Mouse (Mus musculus): Measurements from ENCODE around the gene Stab2. TPM values are rescaled to one million over a fixed set of nuclear protein-coding genes. Genes with fewer than 3 reads are reported as not detected.

The Stab2 gene
- polyA plus RNA-seq, 1 experiment from 2014 or later: 0.26 TPM

GRCm38 (mm10) chr10:87037062-87037461 lies 29.2 kb upstream of the Stab2 start:
- Histone ChIP-seq H3K4me1 (replicated peaks; ENCODE audit: control insufficient read depth, insufficient read depth, low read length) (peaks cover 6% of the 10 kb centered on the region), H3K4me3 (ENCODE audit: low read depth, low read length) (no peak overlapping the region), H3K4me2 (replicated peaks; ENCODE audit: low read depth, low read length) (no peak overlapping the region), H3K27me3 (ENCODE audit: control insufficient read depth, insufficient read depth, low read length) (no peaks in the 10 kb centered on the region), H3K9me3 (ENCODE audit: control insufficient read depth, low read length) (no peaks in the 10 kb centered on the region), H3K9ac (ENCODE audit: low read depth, low read length) (no peak overlapping the region), H3K36me3 (ENCODE audit: control insufficient read depth, insufficient read depth, low read length) (no peaks in the 10 kb centered on the region), H3K27ac (ENCODE audit: low read depth, low read length) (peak overlapping the region; percentile 27; the same call in 1 of the 2 replicates)
- DNase-seq (ENCODE audit: low spot score): no peak
- ATAC-seq (ENCODE audit: low FRiP score): no peak
- WGBS: 28% methylated on average over 5 of the region's 5 CpGs

DNA sequence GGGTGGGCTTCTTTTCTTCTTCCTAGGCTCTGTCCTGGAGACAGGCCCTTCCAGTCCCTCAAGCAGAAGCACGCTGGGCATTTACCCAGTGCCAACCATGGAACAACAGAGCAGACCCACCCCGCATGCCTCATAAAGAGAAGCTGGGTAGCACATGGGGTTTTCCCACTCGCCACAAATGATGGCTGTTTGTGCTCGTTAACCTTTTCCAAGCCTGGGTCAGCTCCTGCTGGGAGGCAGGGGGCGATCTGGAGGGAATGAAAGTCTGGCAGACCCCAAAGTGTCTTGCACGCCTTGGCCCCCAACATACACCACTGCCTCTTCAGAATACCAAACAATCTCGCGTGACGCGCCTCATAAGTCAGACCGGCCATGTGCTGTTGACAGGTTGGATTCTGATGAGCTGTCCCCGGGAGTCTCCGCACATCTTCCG lies 28.5 kb upstream of the Stab2 start:
- no peak overlapping the region for H3K4me3 ChIP-seq (ENCODE audit: low read depth, low read length)

DNA sequence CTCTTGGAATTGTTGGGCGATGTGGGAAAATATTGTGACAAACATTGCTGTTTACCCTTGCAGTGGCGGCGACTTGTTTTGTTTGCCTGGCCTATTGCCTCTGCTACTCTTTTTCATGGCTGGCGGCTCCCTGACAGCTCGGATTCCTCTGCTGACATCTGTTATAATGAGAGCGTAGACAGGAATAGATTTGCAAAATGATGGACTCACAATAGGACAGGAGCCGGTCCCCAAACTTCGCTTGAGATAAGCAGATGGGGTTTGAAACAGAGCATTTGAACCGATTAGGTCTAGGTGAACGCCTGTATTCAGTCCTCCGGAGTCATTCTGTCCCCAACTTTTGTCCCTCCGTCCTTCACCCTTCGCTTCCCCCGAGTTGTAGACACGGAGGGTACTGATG lies 28.0 kb upstream of the Stab2 start:
- Histone ChIP-seq H3K36me3 (ENCODE audit: control insufficient read depth, insufficient read depth, low read length) (no peaks in the 10 kb centered on the region), H3K4me3 (ENCODE audit: low read depth, low read length) (no peak overlapping the region), H3K9ac (ENCODE audit: low read depth, low read length) (no peak overlapping the region), H3K27me3 (ENCODE audit: control insufficient read depth, insufficient read depth, low read length) (no peaks in the 10 kb centered on the region), H3K27ac (ENCODE audit: low read depth, low read length) (peak overlapping the region; percentile 24; the same call in 1 of the 2 replicates), H3K4me1 (replicated peaks; ENCODE audit: control insufficient read depth, insufficient read depth, low read length) (peaks cover 6% of the 10 kb centered on the region), H3K4me2 (replicated peaks; ENCODE audit: low read depth, low read length) (no peak overlapping the region), H3K9me3 (ENCODE audit: control insufficient read depth, low read length) (no peaks in the 10 kb centered on the region)
- DNase-seq (ENCODE audit: low spot score): peak; percentile 28
- 34% methylated on average over 15 of the region's 15 CpGs for WGBS
- ATAC-seq (ENCODE audit: low FRiP score): peak; percentile 63; the same call in 1 of the 2 replicates

More for the DNA sequence above, 28.5 kb upstream of the Stab2 start:
- Histone ChIP-seq H3K9me3 (ENCODE audit: control insufficient read depth, low read length) (no peaks in the 10 kb centered on the region), H3K27me3 (ENCODE audit: control insufficient read depth, insufficient read depth, low read length) (no peaks in the 10 kb centered on the region), H3K36me3 (ENCODE audit: control insufficient read depth, insufficient read depth, low read length) (no peaks in the 10 kb centered on the region), H3K4me1 (replicated peaks; ENCODE audit: control insufficient read depth, insufficient read depth, low read length) (peaks cover 6% of the 10 kb centered on the region), H3K9ac (ENCODE audit: low read depth, low read length) (no peak overlapping the region), H3K4me2 (replicated peaks; ENCODE audit: low read depth, low read length) (0 out of 2 replicates have a peak overlapping the region, but pooled peaks have one; percentile 12), H3K27ac (ENCODE audit: low read depth, low read length) (no peak overlapping the region)
- peak; percentile 86 for ATAC-seq (ENCODE audit: low FRiP score)
- 24% methylated on average over 14 of the region's 14 CpGs for WGBS
- peak; percentile 58 for DNase-seq (ENCODE audit: low spot score)

- H3K9me3 ChIP-seq (ENCODE audit: control insufficient read depth, low read length): no peaks in the 10 kb centered on the region
- H3K27me3 ChIP-seq (ENCODE audit: control insufficient read depth, insufficient read depth, low read length): no peaks in the 10 kb centered on the region
- no peak overlapping the region for H3K4me3 ChIP-seq (ENCODE audit: low read depth, low read length)
- ATAC-seq (ENCODE audit: low FRiP score) (no peak), DNase-seq (ENCODE audit: low spot score) (no peak)
- H3K4me1 ChIP-seq (replicated peaks; ENCODE audit: control insufficient read depth, insufficient read depth, low read length): peaks cover 6% of the 10 kb centered on the region
- H3K4me2 ChIP-seq (replicated peaks; ENCODE audit: low read depth, low read length): no peak overlapping the region
- H3K36me3 ChIP-seq (ENCODE audit: control insufficient read depth, insufficient read depth, low read length): no peaks in the 10 kb centered on the region
- no peak overlapping the region for H3K9ac ChIP-seq (ENCODE audit: low read depth, low read length)
- 90% methylated on average over 8 of the region's 8 CpGs for WGBS
- H3K27ac ChIP-seq (ENCODE audit: low read depth, low read length): no peak overlapping the region
Measured at GRCm38 (mm10) chr10:87032768-87033167, 24.9 kb upstream of the Stab2 start.

DNA sequence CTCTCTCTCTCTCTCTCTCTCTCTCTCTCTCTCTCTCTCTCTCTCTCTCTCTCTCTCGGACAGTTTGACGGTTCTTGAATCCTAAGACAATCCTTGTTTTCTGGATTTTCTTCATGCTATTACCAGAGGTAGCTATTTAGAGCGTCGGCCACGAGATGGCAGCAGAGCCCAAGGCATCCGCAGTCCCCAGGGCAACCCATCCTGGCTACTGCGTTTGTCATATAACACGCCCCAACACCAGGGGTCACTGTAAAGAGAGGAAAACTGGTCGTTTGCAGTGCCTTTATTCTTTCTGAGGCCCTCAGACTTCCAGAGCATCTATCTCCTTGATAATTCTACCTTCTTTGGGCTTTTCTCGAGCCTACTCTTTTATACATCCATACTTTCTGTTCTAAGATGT lies 17.1 kb upstream of the Stab2 start:
- no peaks in the 10 kb centered on the region for H3K27me3 ChIP-seq (ENCODE audit: control insufficient read depth, insufficient read depth, low read length)
- no peak overlapping the region for H3K27ac ChIP-seq (ENCODE audit: low read depth, low read length)
- H3K4me1 ChIP-seq (replicated peaks; ENCODE audit: control insufficient read depth, insufficient read depth, low read length): no peaks in the 10 kb centered on the region
- peak; percentile 95 for DNase-seq (ENCODE audit: low spot score)
- no peaks in the 10 kb centered on the region for H3K9me3 ChIP-seq (ENCODE audit: control insufficient read depth, low read length)
- no peak overlapping the region for H3K4me3 ChIP-seq (ENCODE audit: low read depth, low read length)
- ATAC-seq (ENCODE audit: low FRiP score): peak; percentile 88
- 1% methylated on average over 9 of the region's 10 CpGs for WGBS
- no peak overlapping the region for H3K9ac ChIP-seq (ENCODE audit: low read depth, low read length)
- no peaks in the 10 kb centered on the region for H3K36me3 ChIP-seq (ENCODE audit: control insufficient read depth, insufficient read depth, low read length)
- H3K4me2 ChIP-seq (replicated peaks; ENCODE audit: low read depth, low read length): no peak overlapping the region

DNA sequence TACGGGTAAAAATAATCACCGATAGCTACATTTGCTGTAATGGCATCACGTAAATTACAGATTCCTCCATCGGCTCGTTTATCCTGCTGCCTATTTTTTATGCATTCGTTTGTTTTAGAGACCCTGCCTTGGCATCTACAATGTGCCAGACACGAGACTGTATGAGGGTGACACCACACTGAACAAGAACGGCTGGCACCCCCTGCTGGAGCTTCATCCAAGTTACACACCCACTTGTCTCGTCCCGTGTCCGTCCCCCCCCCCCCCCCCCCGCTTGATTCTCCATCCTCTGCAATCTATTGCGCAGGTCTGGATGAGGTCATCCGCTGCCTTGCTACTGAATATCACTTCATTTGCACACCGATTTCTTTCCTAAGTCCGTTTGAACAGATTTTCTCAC lies 12.9 kb upstream of the Stab2 start:
- no peaks in the 10 kb centered on the region for H3K9me3 ChIP-seq (ENCODE audit: control insufficient read depth, low read length)
- H3K36me3 ChIP-seq (ENCODE audit: control insufficient read depth, insufficient read depth, low read length): no peaks in the 10 kb centered on the region
- no peaks in the 10 kb centered on the region for H3K4me1 ChIP-seq (replicated peaks; ENCODE audit: control insufficient read depth, insufficient read depth, low read length)
- WGBS: 73% methylated on average over 15 of the region's 16 CpGs
- H3K27ac ChIP-seq (ENCODE audit: low read depth, low read length): no peak overlapping the region
- no peak overlapping the region for H3K9ac ChIP-seq (ENCODE audit: low read depth, low read length)
- H3K4me3 ChIP-seq (ENCODE audit: low read depth, low read length): no peak overlapping the region
- DNase-seq (ENCODE audit: low spot score) (peak; percentile 60), ATAC-seq (ENCODE audit: low FRiP score) (0 out of 2 replicates have a peak, but pooled peaks have one; percentile 18)
- H3K4me2 ChIP-seq (replicated peaks; ENCODE audit: low read depth, low read length): no peak overlapping the region
- no peaks in the 10 kb centered on the region for H3K27me3 ChIP-seq (ENCODE audit: control insufficient read depth, insufficient read depth, low read length)

GRCm38 (mm10) chr10:87018876-87019275 lies 11.1 kb upstream of the Stab2 start:
- WGBS: 66% methylated on average over 9 of the region's 9 CpGs
- H3K4me3 ChIP-seq (ENCODE audit: low read depth, low read length): no peak overlapping the region
- no peak for DNase-seq (ENCODE audit: low spot score)
- H3K36me3 ChIP-seq (ENCODE audit: control insufficient read depth, insufficient read depth, low read length): no peaks in the 10 kb centered on the region
- no peaks in the 10 kb centered on the region for H3K27me3 ChIP-seq (ENCODE audit: control insufficient read depth, insufficient read depth, low read length)
- no peak overlapping the region for H3K27ac ChIP-seq (ENCODE audit: low read depth, low read length)
- ATAC-seq (ENCODE audit: low FRiP score): no peak
- H3K9me3 ChIP-seq (ENCODE audit: control insufficient read depth, low read length): no peaks in the 10 kb centered on the region
- H3K4me1 ChIP-seq (replicated peaks; ENCODE audit: control insufficient read depth, insufficient read depth, low read length): no peaks in the 10 kb centered on the region
- no peak overlapping the region for H3K4me2 ChIP-seq (replicated peaks; ENCODE audit: low read depth, low read length)
- H3K9ac ChIP-seq (ENCODE audit: low read depth, low read length): no peak overlapping the region

- no peak overlapping the region for H3K27ac ChIP-seq (ENCODE audit: low read depth, low read length)
- peak; percentile 82 for ATAC-seq (ENCODE audit: low FRiP score)
- H3K9ac ChIP-seq (ENCODE audit: low read depth, low read length): no peak overlapping the region
- H3K36me3 ChIP-seq (ENCODE audit: control insufficient read depth, insufficient read depth, low read length): no peaks in the 10 kb centered on the region
- no peak overlapping the region for H3K4me3 ChIP-seq (ENCODE audit: low read depth, low read length)
- DNase-seq (ENCODE audit: low spot score): peak; percentile 50
- 28% methylated on average over 9 of the region's 9 CpGs for WGBS
- H3K4me2 ChIP-seq (replicated peaks; ENCODE audit: low read depth, low read length): no peak overlapping the region
- H3K4me1 ChIP-seq (replicated peaks; ENCODE audit: control insufficient read depth, insufficient read depth, low read length): no peaks in the 10 kb centered on the region
- H3K9me3 ChIP-seq (ENCODE audit: control insufficient read depth, low read length): no peaks in the 10 kb centered on the region
- H3K27me3 ChIP-seq (ENCODE audit: control insufficient read depth, insufficient read depth, low read length): no peaks in the 10 kb centered on the region
Measured at GRCm38 (mm10) chr10:87016151-87016692, 8.4 kb upstream of the Stab2 start.

DNA sequence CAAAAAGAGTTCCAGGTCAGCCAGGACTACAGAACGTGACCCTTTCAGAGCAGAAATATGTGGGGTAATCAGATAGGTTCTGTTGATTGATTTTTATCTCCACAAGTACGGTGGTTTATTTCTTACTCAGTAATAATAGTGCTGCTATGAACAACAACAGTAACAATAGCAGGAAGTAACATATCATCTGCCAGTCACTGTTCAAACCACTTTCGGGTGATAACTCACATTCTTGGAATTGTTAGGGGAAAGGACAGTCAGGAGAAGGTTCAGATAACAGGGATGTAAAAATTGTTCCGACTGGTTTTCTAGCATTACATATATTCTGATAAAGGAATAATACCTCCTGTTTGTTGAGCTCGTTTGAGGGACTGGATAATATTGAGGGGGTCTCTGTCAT lies 7.6 kb upstream of the Stab2 start:
- Histone ChIP-seq H3K9ac (ENCODE audit: low read depth, low read length) (no peak overlapping the region), H3K4me2 (replicated peaks; ENCODE audit: low read depth, low read length) (no peak overlapping the region), H3K27me3 (ENCODE audit: control insufficient read depth, insufficient read depth, low read length) (no peaks in the 10 kb centered on the region), H3K36me3 (ENCODE audit: control insufficient read depth, insufficient read depth, low read length) (no peaks in the 10 kb centered on the region), H3K9me3 (ENCODE audit: control insufficient read depth, low read length) (no peaks in the 10 kb centered on the region), H3K4me3 (ENCODE audit: low read depth, low read length) (no peak overlapping the region), H3K4me1 (replicated peaks; ENCODE audit: control insufficient read depth, insufficient read depth, low read length) (no peaks in the 10 kb centered on the region), H3K27ac (ENCODE audit: low read depth, low read length) (no peak overlapping the region)
- 73% methylated on average over 5 of the region's 5 CpGs for WGBS
- DNase-seq (ENCODE audit: low spot score) (no peak), ATAC-seq (ENCODE audit: low FRiP score) (no peak)
